Mouse (Mus musculus) lung, postnatal 0 days (tissue): ENCODE measurements around the gene Tbc1d5. TPM values are rescaled to one million over a fixed set of nuclear protein-coding genes. Genes with fewer than 3 reads are reported as not detected.

Source experiments
- ATAC-seq: fragments of 200-750 bp; cut with Nextera tagmentation; 2 replicates; pipeline ENCODE4 v1.8.0; 2017; ENCODE audit warnings: moderate library complexity
- DNase-seq: peaks from one replicate; pipeline ENCODE4 v3.0.0-alpha.2; 2016; ENCODE audit warnings: low spot score
- H3K27ac ChIP-seq: fragments of 300-500 bp; sonication (generic); 2 replicates; pipeline ENCODE4 v1.5.1; 2014; ENCODE audit warnings: antibody characterized with exemption, mild to moderate bottlenecking, low read length, mixed read lengths
- H3K27me3 ChIP-seq: fragments of 300-500 bp; sonication (generic); replicated peaks from 2 replicates; pipeline ENCODE4 v1.6.1; 2014; ENCODE audit warnings: low read length, mixed read lengths; ENCODE audit not compliant: insufficient read depth
- H3K36me3 ChIP-seq: fragments of 300-500 bp; sonication (generic); 2 replicates; pipeline ENCODE4 v1.6.1; 2014; ENCODE audit warnings: low read length, mixed read lengths; ENCODE audit not compliant: insufficient read depth
- H3K4me1 ChIP-seq: fragments of 300-500 bp; sonication (generic); 2 replicates; pipeline ENCODE4 v1.6.1; 2014; ENCODE audit warnings: antibody characterized with exemption, low read depth, low read length, mixed read lengths; ENCODE audit not compliant: insufficient read depth
- H3K4me2 ChIP-seq: fragments of 300-500 bp; sonication (generic); replicated peaks from 2 replicates; pipeline ENCODE4 v1.6.1; 2014; ENCODE audit warnings: low read depth, mild to moderate bottlenecking, low read length, moderate library complexity, mixed read lengths
- H3K4me3 ChIP-seq: fragments of 300-500 bp; sonication (generic); 2 replicates; pipeline ENCODE4 v1.5.1; 2014; ENCODE audit warnings: low read depth, low read length
- H3K9ac ChIP-seq: fragments of 300-500 bp; sonication (generic); replicated peaks from 2 replicates; pipeline ENCODE4 v1.6.1; 2014; ENCODE audit warnings: low read depth, mild to moderate bottlenecking
- H3K9me3 ChIP-seq: fragments of 300-500 bp; sonication (generic); 2 replicates; pipeline ENCODE4 v1.6.1; 2016; ENCODE audit warnings: low read length, mixed read lengths
- CTCF ChIP-seq: IDR thresholded peaks from 2 replicates; pipeline ENCODE4 v1.5.1; 2016; ENCODE audit warnings: antibody characterized with exemption, mild to moderate bottlenecking
- EP300 ChIP-seq: IDR thresholded peaks from 2 replicates; pipeline ENCODE4 v1.6.1; 2016; ENCODE audit warnings: antibody characterized with exemption, mild to moderate bottlenecking, control low read depth
- WGBS: fragments of 180-500 bp; shearing (Covaris S2); extraction: QIAGEN DNeasy Blood & Tissue Kit; methylation state at CpG from one replicate; pipeline ENCODE4 v1.1.7; 2014; 5-methylcytosine and 5-hydroxymethylcytosine counted together
- polyA plus RNA-seq: library from polyadenylated mRNA; unstranded; fragments of >200 nt; fragmentation: Nextera tagmentation; extraction: Ambion mirVana; gene quantifications from 2 replicates; pipeline ENCODE4 v1.2.1, GENCODE M21; 2015

Gene Tbc1d5
- polyA plus RNA-seq, 1 experiment from 2014 or later: 3.9 TPM

DNA sequence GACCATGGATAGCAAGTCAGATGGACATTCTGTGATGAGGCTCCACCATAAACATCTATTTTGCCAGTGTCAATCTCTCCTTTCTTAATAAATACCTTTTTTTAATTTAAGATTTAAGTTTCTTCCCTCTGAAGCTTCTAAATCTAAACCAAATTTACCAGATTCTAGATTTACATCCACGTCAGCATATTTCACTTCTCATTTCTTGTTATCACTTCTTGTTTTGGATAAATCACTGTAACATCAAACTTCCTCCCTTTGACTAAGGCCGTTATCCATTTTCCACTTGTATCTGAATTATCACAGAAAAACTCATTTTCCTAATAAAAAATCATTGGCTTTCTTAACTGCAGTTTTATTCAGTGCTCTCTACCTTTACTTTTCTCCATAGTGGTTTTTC lies 30.4 kb upstream of the Tbc1d5 start:
- H3K27ac ChIP-seq: no peak overlapping the region
- TF ChIP-seq EP300 (no peak), CTCF (no peak)
- 70% methylated on average over 2 of the region's 2 CpGs for WGBS
- no peaks in the 10 kb centered on the region for H3K27me3 ChIP-seq
- ATAC-seq (no peak), DNase-seq (no peak)
- H3K4me1 ChIP-seq: no peaks in the 10 kb centered on the region
- H3K4me3 ChIP-seq: no peak overlapping the region
- no peaks in the 10 kb centered on the region for H3K9me3 ChIP-seq
- no peaks in the 10 kb centered on the region for H3K36me3 ChIP-seq
- H3K9ac ChIP-seq: no peak overlapping the region
- no peak overlapping the region for H3K4me2 ChIP-seq

DNA sequence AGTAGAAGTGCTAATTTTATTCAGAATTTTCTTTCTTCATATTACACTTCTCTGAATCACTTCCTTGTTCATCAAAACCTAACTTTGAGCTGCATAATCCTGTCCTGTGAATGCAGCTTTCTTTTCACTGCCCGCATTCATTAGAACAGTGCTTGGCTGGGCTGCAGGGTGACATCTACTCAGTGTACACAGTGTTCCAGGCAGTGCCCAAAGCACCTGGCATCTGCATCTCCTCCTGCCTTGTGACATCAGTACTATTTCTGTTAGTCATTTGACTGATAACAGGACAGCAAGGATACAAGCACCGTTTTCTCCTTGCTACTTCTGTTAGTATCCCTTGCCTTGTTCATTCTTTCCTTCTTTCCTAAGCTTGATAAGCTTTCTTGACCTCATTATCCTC lies 25.5 kb upstream of the Tbc1d5 start:
- Histone ChIP-seq H3K36me3 (no peaks in the 10 kb centered on the region), H3K9ac (no peak overlapping the region), H3K9me3 (no peaks in the 10 kb centered on the region), H3K27me3 (no peaks in the 10 kb centered on the region), H3K4me1 (no peaks in the 10 kb centered on the region), H3K27ac (no peak overlapping the region), H3K4me3 (no peak overlapping the region), H3K4me2 (no peak overlapping the region)
- DNase-seq: no peak
- TF ChIP-seq EP300: no peak
- TF ChIP-seq CTCF: no peak
- WGBS: 76% methylated on average over 2 of the region's 2 CpGs
- no peak for ATAC-seq

DNA sequence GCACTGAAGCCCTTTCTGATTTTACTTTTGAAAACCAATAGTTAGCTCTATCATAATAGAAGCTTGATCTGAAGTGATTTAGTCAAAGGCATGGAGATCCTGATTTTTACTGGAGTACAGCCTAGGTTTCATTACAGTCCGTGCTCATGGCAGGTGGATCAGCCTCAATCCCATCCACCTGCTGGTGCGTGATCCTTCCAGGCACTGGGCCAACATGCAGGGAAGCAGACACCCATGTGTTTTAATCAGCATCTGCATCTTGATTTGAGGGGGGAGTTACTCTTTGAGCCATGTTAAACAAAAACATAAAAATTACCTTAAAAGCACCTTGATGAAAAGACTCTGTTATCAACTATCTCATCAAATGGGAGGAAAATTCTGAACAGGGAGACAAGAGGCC lies 16.4 kb upstream of the Tbc1d5 start:
- no peak overlapping the region for H3K27ac ChIP-seq
- DNase-seq (no peak), ATAC-seq (no peak)
- no peaks in the 10 kb centered on the region for H3K4me1 ChIP-seq
- no peak overlapping the region for H3K4me3 ChIP-seq
- H3K27me3 ChIP-seq: no peaks in the 10 kb centered on the region
- H3K9me3 ChIP-seq: no peaks in the 10 kb centered on the region
- no peaks in the 10 kb centered on the region for H3K36me3 ChIP-seq
- 87% methylated on average over 2 of the region's 2 CpGs for WGBS
- TF ChIP-seq CTCF (no peak), EP300 (no peak)
- H3K9ac ChIP-seq: no peak overlapping the region
- no peak overlapping the region for H3K4me2 ChIP-seq

DNA sequence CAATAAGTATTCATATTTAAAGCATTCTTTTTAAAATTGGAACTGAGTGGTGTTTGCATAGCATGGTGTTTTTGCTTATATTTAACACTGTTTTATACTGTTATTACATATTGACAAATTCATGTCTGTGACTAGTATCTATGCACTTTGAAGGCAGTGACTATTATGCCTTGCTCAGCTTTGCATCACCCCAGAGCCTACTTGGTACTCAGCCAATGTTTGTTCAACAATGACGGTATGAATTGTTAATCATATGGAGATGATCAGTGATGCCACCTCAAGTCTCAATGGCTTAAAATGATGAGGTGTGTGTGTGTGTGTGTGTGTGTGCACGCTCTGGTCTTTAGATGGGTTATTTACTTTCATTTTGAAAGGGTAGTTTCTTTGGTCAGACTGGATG lies 15.6 kb upstream of the Tbc1d5 start:
- H3K27me3 ChIP-seq: no peaks in the 10 kb centered on the region
- 64% methylated on average over 2 of the region's 2 CpGs for whole genome bisulfite sequencing
- no peak for TF ChIP-seq EP300
- TF ChIP-seq CTCF: no peak
- H3K4me1 ChIP-seq: no peaks in the 10 kb centered on the region
- H3K4me2 ChIP-seq: no peak overlapping the region
- no peaks in the 10 kb centered on the region for H3K36me3 ChIP-seq
- no peak overlapping the region for H3K9ac ChIP-seq
- H3K9me3 ChIP-seq: no peaks in the 10 kb centered on the region
- DNase-seq (no peak), ATAC-seq (no peak)
- H3K27ac ChIP-seq: no peak overlapping the region
- no peak overlapping the region for H3K4me3 ChIP-seq

DNA sequence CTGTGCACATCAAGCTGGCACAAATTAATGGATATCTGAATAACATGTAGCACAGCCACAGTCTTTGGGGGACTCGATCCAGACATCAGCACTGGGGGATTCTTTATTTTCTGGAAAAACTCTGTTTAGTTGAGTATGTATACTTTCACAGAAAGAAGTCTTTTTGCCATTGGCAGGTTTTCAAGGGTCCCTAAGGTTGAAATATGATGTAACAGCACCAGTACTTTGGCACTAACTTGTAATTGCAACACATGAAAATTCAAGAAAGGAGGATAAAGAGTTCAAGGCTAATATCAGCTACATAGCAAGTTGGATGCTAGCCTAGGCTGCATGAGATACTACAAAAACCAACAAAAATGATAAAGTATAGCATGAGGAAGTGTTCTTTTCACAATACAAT lies 12.2 kb upstream of the Tbc1d5 start:
- Histone ChIP-seq H3K27me3 (no peaks in the 10 kb centered on the region), H3K4me3 (no peak overlapping the region), H3K4me1 (no peaks in the 10 kb centered on the region), H3K36me3 (no peaks in the 10 kb centered on the region), H3K9me3 (no peaks in the 10 kb centered on the region), H3K27ac (no peak overlapping the region), H3K9ac (no peak overlapping the region), H3K4me2 (no peak overlapping the region)
- DNase-seq (no peak), ATAC-seq (no peak)
- TF ChIP-seq EP300: no peak
- no peak for TF ChIP-seq CTCF
- 88% methylated on average over 1 of the region's 1 CpGs for WGBS

DNA sequence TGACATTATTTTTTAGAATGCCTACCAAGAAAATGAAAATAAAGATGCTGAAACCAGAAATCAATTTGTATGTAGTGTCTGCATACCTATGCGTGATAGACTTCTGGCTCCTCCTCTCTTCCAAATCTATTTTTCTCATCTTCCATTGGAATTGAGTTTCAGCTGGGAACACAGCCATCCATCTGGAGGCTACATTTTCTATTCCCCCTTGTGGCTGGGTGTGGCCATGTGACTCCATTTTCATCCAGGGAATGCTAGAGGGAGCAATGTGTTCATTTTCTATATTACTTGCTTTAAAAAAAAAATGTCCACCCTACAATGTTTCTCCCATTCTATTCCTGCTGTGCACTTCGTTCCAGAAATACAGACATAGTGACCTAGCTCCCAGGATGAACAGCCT lies 3.6 kb upstream of the Tbc1d5 start:
- peaks cover 3% of the 10 kb centered on the region; the same call in 1 of the 2 replicates for H3K4me1 ChIP-seq
- no peaks in the 10 kb centered on the region for H3K36me3 ChIP-seq
- no peak overlapping the region for H3K4me2 ChIP-seq
- no peak for ATAC-seq
- no peak overlapping the region for H3K27ac ChIP-seq
- H3K4me3 ChIP-seq: no peak overlapping the region
- H3K9ac ChIP-seq: no peak overlapping the region
- WGBS: 77% methylated on average over 2 of the region's 2 CpGs
- TF ChIP-seq EP300: no peak
- no peak for TF ChIP-seq CTCF
- H3K9me3 ChIP-seq: no peaks in the 10 kb centered on the region
- DNase-seq: no peak
- no peaks in the 10 kb centered on the region for H3K27me3 ChIP-seq
